Mouse (Mus musculus) midbrain, embryonic 16.5 days (tissue): ENCODE data around the gene Cym. TPM values are rescaled to one million over a fixed set of nuclear protein-coding genes. Genes with fewer than 3 reads are reported as not detected.

Experiments
- ATAC-seq: fragments of 200-750 bp; cut with Nextera tagmentation; 2 replicates; pipeline ENCODE4 v1.8.0; 2017; ENCODE audit warnings: moderate TSS enrichment
- H3K27ac ChIP-seq: fragments of 300-500 bp; sonication (generic); 2 replicates; pipeline ENCODE4 v1.5.1; 2014; ENCODE audit warnings: mild to moderate bottlenecking, low read length, mixed read lengths
- H3K27me3 ChIP-seq: fragments of 300-500 bp; sonication (generic); 2 replicates; pipeline ENCODE4 v1.6.1; 2014; ENCODE audit warnings: low read depth, low read length, mixed read lengths; ENCODE audit not compliant: control insufficient read depth, insufficient read depth
- H3K36me3 ChIP-seq: fragments of 300-500 bp; sonication (generic); 2 replicates; pipeline ENCODE4 v1.6.1; 2014; ENCODE audit warnings: mild to moderate bottlenecking, low read length, moderate library complexity, mixed read lengths; ENCODE audit not compliant: control insufficient read depth, insufficient read depth
- H3K4me1 ChIP-seq: fragments of 300-500 bp; sonication (generic); 2 replicates; pipeline ENCODE4 v1.6.1; 2014; ENCODE audit warnings: mild to moderate bottlenecking, low read length, mixed read lengths; ENCODE audit not compliant: control insufficient read depth, insufficient read depth
- H3K4me2 ChIP-seq: fragments of 300-500 bp; sonication (generic); 2 replicates; pipeline ENCODE4 v1.6.1; 2014; ENCODE audit warnings: mild to moderate bottlenecking, low read length, mixed read lengths
- H3K4me3 ChIP-seq: fragments of 300-500 bp; sonication (generic); 2 replicates; pipeline ENCODE4 v1.5.1; 2014; ENCODE audit warnings: low read depth, mild to moderate bottlenecking, low read length, moderate library complexity, mixed read lengths
- H3K9ac ChIP-seq: fragments of 300-500 bp; sonication (generic); 2 replicates; pipeline ENCODE4 v1.6.1; 2014; ENCODE audit warnings: low read depth, low read length, mixed read lengths
- H3K9me3 ChIP-seq: fragments of 300-500 bp; sonication (generic); replicated peaks from 2 replicates; pipeline ENCODE4 v1.6.1; 2014; ENCODE audit warnings: mild to moderate bottlenecking, low read length, mixed read lengths; ENCODE audit not compliant: control insufficient read depth, poor library complexity, severe bottlenecking
- WGBS: fragments of 180-500 bp; shearing (Covaris S2); extraction: QIAGEN DNeasy Blood & Tissue Kit; methylation state at CpG from one replicate; pipeline ENCODE4 v1.1.7; 2014; 5-methylcytosine and 5-hydroxymethylcytosine counted together
- polyA plus RNA-seq: library from polyadenylated mRNA; unstranded; fragments of >200 nt; fragmentation: Nextera tagmentation; extraction: Ambion mirVana; gene quantifications from 2 replicates; pipeline ENCODE4 v1.2.1, GENCODE M21; 2015

The Cym gene
- polyA plus RNA-seq, 1 experiment from 2014 or later = 0.34 TPM

- Histone ChIP-seq H3K4me1 (no peaks in the 10 kb centered on the region), H3K27me3 (no peaks in the 10 kb centered on the region), H3K27ac (no peak overlapping the region), H3K4me3 (no peak overlapping the region), H3K9me3 (no peaks in the 10 kb centered on the region), H3K9ac (no peak overlapping the region), H3K36me3 (no peaks in the 10 kb centered on the region), H3K4me2 (no peak overlapping the region)
- 87% methylated on average over 2 of the region's 2 CpGs for WGBS
- no peak for ATAC-seq
Observed at GRCm38 (mm10) chr3:107250320-107250719, 28.8 kb upstream of the Cym start.

GRCm38 (mm10) chr3:107249042-107249441 lies 27.5 kb upstream of the Cym start:
- no peak overlapping the region for H3K4me3 ChIP-seq
- H3K27ac ChIP-seq = no peak overlapping the region
- H3K9me3 ChIP-seq = no peaks in the 10 kb centered on the region
- no peak overlapping the region for H3K9ac ChIP-seq
- no peaks in the 10 kb centered on the region for H3K36me3 ChIP-seq
- H3K27me3 ChIP-seq = no peaks in the 10 kb centered on the region; the same call in 1 of the 2 replicates
- WGBS = 74% methylated on average over 3 of the region's 3 CpGs
- ATAC-seq = no peak
- no peaks in the 10 kb centered on the region for H3K4me1 ChIP-seq
- no peak overlapping the region for H3K4me2 ChIP-seq

GRCm38 (mm10) chr3:107246876-107247275 lies 25.3 kb upstream of the Cym start:
- no peaks in the 10 kb centered on the region; the same call in 1 of the 2 replicates for H3K27me3 ChIP-seq
- H3K4me1 ChIP-seq = no peaks in the 10 kb centered on the region; the same call in 1 of the 2 replicates
- WGBS = 75% methylated on average over 6 of the region's 6 CpGs
- H3K36me3 ChIP-seq = no peaks in the 10 kb centered on the region
- ATAC-seq = no peak
- H3K9me3 ChIP-seq = no peaks in the 10 kb centered on the region
- no peak overlapping the region for H3K27ac ChIP-seq
- H3K4me3 ChIP-seq = no peak overlapping the region
- no peak overlapping the region for H3K4me2 ChIP-seq
- H3K9ac ChIP-seq = no peak overlapping the region

DNA sequence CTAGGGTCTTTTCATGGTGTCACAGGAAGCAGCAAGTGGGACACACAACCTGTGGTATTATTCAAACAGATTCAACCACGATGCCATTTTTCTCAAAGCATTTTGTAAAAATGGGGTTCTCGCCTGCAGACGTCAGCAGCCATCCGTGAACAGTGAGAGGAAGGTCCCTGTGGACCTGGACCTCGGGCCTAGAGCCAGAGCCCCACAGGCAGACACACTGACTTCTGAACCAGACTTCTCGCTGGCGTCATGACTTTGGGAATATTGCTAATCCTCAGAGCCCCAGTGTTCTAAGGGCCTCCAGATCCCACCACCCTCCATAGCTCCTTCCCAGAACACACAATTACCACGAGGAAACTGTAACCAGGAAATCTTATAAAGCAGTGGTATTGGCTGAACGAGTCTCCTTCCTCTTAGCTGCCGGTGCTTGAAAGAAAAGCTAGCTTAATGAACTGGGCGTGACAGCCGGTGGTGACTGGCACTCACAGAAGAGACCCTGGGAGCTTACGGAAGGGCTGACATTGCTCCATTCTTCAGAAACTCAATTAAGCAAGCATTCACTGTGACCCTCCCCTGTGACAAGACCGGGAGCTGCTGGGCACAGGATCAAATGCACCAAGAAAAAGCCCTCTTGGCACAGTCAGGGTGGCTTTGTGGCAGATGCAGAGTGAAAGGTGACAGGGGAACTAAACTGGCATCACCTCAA lies 20.0 kb upstream of the Cym start:
- Histone ChIP-seq H3K4me2 (no peak overlapping the region), H3K27me3 (no peaks in the 10 kb centered on the region; the same call in 1 of the 2 replicates), H3K4me1 (no peaks in the 10 kb centered on the region; the same call in 1 of the 2 replicates), H3K9ac (no peak overlapping the region), H3K4me3 (no peak overlapping the region), H3K9me3 (no peaks in the 10 kb centered on the region), H3K27ac (no peak overlapping the region), H3K36me3 (no peaks in the 10 kb centered on the region)
- ATAC-seq = peak; percentile 66; the same call in 1 of the 2 replicates
- 25% methylated on average over 14 of the region's 14 CpGs for WGBS

- 91% methylated on average over 9 of the region's 9 CpGs for WGBS
- Histone ChIP-seq H3K4me3 (no peak within 1 kb of the TSS), H3K9ac (no peak within 1 kb of the TSS), H3K27ac (no peak within 1 kb of the TSS), H3K27me3 (no peaks in the 10 kb centered on the region; the same call in 1 of the 2 replicates), H3K4me2 (no peak within 1 kb of the TSS), H3K4me1 (no peaks in the 10 kb centered on the region; the same call in 1 of the 2 replicates), H3K9me3 (no peaks in the 10 kb centered on the region), H3K36me3 (no peaks in the 10 kb centered on the region)
- no peak for ATAC-seq
Observed at GRCm38 (mm10) chr3:107239607-107240006, 18.1 kb upstream of the Cym start, which contains the start of gene Prok1. TSS of gene Prok1 (minus strand) at chr3:107239707.

GRCm38 (mm10) chr3:107238471-107238980 lies 17.0 kb upstream of the Cym start:
- Histone ChIP-seq H3K27ac (no peak overlapping the region), H3K4me3 (no peak overlapping the region), H3K9me3 (no peaks in the 10 kb centered on the region), H3K4me2 (no peak overlapping the region), H3K27me3 (no peaks in the 10 kb centered on the region), H3K9ac (no peak overlapping the region), H3K36me3 (no peaks in the 10 kb centered on the region), H3K4me1 (no peaks in the 10 kb centered on the region; the same call in 1 of the 2 replicates)
- 89% methylated on average over 8 of the region's 8 CpGs for WGBS
- ATAC-seq = no peak

GRCm38 (mm10) chr3:107238051-107238450 lies 16.5 kb upstream of the Cym start:
- Histone ChIP-seq H3K4me2 (no peak overlapping the region), H3K36me3 (no peaks in the 10 kb centered on the region), H3K4me1 (no peaks in the 10 kb centered on the region; the same call in 1 of the 2 replicates), H3K27ac (no peak overlapping the region), H3K27me3 (no peaks in the 10 kb centered on the region; the same call in 1 of the 2 replicates), H3K9ac (no peak overlapping the region), H3K9me3 (no peaks in the 10 kb centered on the region), H3K4me3 (no peak overlapping the region)
- no peak for ATAC-seq
- 61% methylated on average over 2 of the region's 2 CpGs for WGBS

- ATAC-seq = peak; percentile 57
- H3K36me3 ChIP-seq = no peaks in the 10 kb centered on the region
- no peak overlapping the region for H3K27ac ChIP-seq
- no peak overlapping the region for H3K9ac ChIP-seq
- H3K27me3 ChIP-seq = no peaks in the 10 kb centered on the region; the same call in 1 of the 2 replicates
- no peak overlapping the region for H3K4me2 ChIP-seq
- WGBS = 22% methylated on average over 2 of the region's 2 CpGs
- no peak overlapping the region for H3K4me3 ChIP-seq
- H3K4me1 ChIP-seq = no peaks in the 10 kb centered on the region
- no peaks in the 10 kb centered on the region for H3K9me3 ChIP-seq
Observed at GRCm38 (mm10) chr3:107233945-107234344, 12.4 kb upstream of the Cym start.

- Histone ChIP-seq H3K4me3 (no peak overlapping the region), H3K27me3 (no peaks in the 10 kb centered on the region; the same call in 1 of the 2 replicates), H3K4me2 (0 out of 2 replicates have a peak overlapping the region, but pooled peaks have one; percentile 7), H3K9me3 (no peaks in the 10 kb centered on the region), H3K36me3 (no peaks in the 10 kb centered on the region), H3K27ac (no peak overlapping the region), H3K9ac (peak overlapping the region; percentile 45), H3K4me1 (no peaks in the 10 kb centered on the region)
- peak; percentile 67 for ATAC-seq
- WGBS = 6% methylated on average over 11 of the region's 11 CpGs
Observed at GRCm38 (mm10) chr3:107233351-107233813, 11.8 kb upstream of the Cym start.
